Mouse (Mus musculus) C2C12 (cell line): ENCODE results near the gene Akap2. TPM values are rescaled to one million over a fixed set of nuclear protein-coding genes. Genes with fewer than 3 reads are reported as not detected.

Source experiments
- H3K27me3 ChIP-seq: one replicate; pipeline ENCODE4 v1.6.1; 2011; ENCODE audit not compliant: control insufficient read depth, insufficient read depth, insufficient read length
- H3K36me3 ChIP-seq: one replicate; pipeline ENCODE4 v1.6.1; 2011; ENCODE audit not compliant: control insufficient read depth, insufficient read depth
- H3K4me3 ChIP-seq: one replicate; pipeline ENCODE4 v1.5.1; 2011; ENCODE audit warnings: mild to moderate bottlenecking, control low read depth; ENCODE audit not compliant: poor library complexity, insufficient read depth, severe bottlenecking
- H3K79me2 ChIP-seq: one replicate; pipeline ENCODE4 v1.6.1; 2011; ENCODE audit not compliant: control insufficient read depth, insufficient read depth
- H3K79me3 ChIP-seq: one replicate; pipeline ENCODE4 v1.6.1; 2011; ENCODE audit warnings: low read depth, control low read depth
- H3ac ChIP-seq: one replicate; pipeline ENCODE3; 2011; ENCODE audit warnings: low read depth; ENCODE audit not compliant: control insufficient read depth, insufficient read length
- CEBPB ChIP-seq: IDR thresholded peaks from one replicate; pipeline ENCODE4 v1.6.1; 2011; ENCODE audit warnings: low read depth, mild to moderate bottlenecking, control low read depth, moderate library complexity
- CTCF ChIP-seq: IDR thresholded peaks from one replicate; pipeline ENCODE4 v1.5.1; 2011; ENCODE audit not compliant: control insufficient read depth, insufficient read depth, insufficient read length
- FOSL1 ChIP-seq: IDR thresholded peaks from one replicate; pipeline ENCODE4 v1.8.0; 2011; ENCODE audit warnings: mild to moderate bottlenecking, low read length; ENCODE audit not compliant: poor library complexity, insufficient read depth, severe bottlenecking
- MAX ChIP-seq: IDR thresholded peaks from one replicate; pipeline ENCODE4 v1.6.1; 2011; ENCODE audit warnings: mild to moderate bottlenecking, control low read depth
- MYOD1 ChIP-seq: IDR thresholded peaks from one replicate; pipeline ENCODE4 v1.6.1; 2011; ENCODE audit warnings: low read depth; ENCODE audit not compliant: control insufficient read depth, insufficient read length
- MYOG ChIP-seq: IDR thresholded peaks from one replicate; pipeline ENCODE4 v1.6.1; 2011; ENCODE audit not compliant: control insufficient read depth, insufficient read length; ENCODE audit errors: extremely low read depth
- USF1 ChIP-seq: IDR thresholded peaks from one replicate; pipeline ENCODE4 v1.6.1; 2011; ENCODE audit warnings: low read depth, mild to moderate bottlenecking, control low read depth, moderate library complexity
- polyA plus RNA-seq: library from polyadenylated mRNA; unstranded; fragments of >200 nt; fragmentation: generic; extraction: Trizol; gene quantifications from one replicate; pipeline ENCODE4 v1.2.1, GENCODE M21; 2012; ENCODE audit warnings: missing spikeins

The Akap2 gene
- polyA plus RNA-seq, 1 experiment = 37.0 TPM

GRCm38 (mm10) chr4:57815355-57815754 lies 97.9 kb downstream of the Akap2 start:
- Histone ChIP-seq H3K36me3 (peaks cover 15% of the 10 kb centered on the region), H3K27me3 (no peaks in the 10 kb centered on the region), H3K4me3 (no peak overlapping the region), H3ac (no peak overlapping the region), H3K79me2 (peaks cover 16% of the 10 kb centered on the region), H3K79me3 (peaks cover 5% of the 10 kb centered on the region)
- TF ChIP-seq CEBPB = no peak
- no peak for TF ChIP-seq MYOD1
- no peak for TF ChIP-seq CTCF
- TF ChIP-seq FOSL1 = no peak
- no peak for TF ChIP-seq USF1
- TF ChIP-seq MYOG = no peak
- TF ChIP-seq MAX = no peak

- Histone ChIP-seq H3K27me3 (no peaks in the 10 kb centered on the region), H3K79me3 (peaks cover 5% of the 10 kb centered on the region), H3K36me3 (peaks cover 15% of the 10 kb centered on the region), H3K79me2 (peaks cover 12% of the 10 kb centered on the region), H3K4me3 (no peak overlapping the region), H3ac (no peak overlapping the region)
- TF ChIP-seq MYOD1 (no peak), CEBPB (no peak), MAX (no peak), FOSL1 (no peak), CTCF (no peak), USF1 (no peak), MYOG (no peak)
Observed at GRCm38 (mm10) chr4:57816146-57816545, 98.7 kb downstream of the Akap2 start.

- TF ChIP-seq USF1 (no peak), MYOG (no peak), CEBPB (no peak), CTCF (no peak), MYOD1 (no peak), MAX (no peak), FOSL1 (no peak)
- Histone ChIP-seq H3ac (no peak overlapping the region), H3K27me3 (no peaks in the 10 kb centered on the region), H3K4me3 (no peak overlapping the region), H3K79me2 (peaks cover 27% of the 10 kb centered on the region), H3K36me3 (peaks cover 19% of the 10 kb centered on the region), H3K79me3 (peaks cover 6% of the 10 kb centered on the region)
Observed at GRCm38 (mm10) chr4:57820839-57821374, 103.5 kb downstream of the Akap2 start.

GRCm38 (mm10) chr4:57821556-57822356 lies 104.3 kb downstream of the Akap2 start:
- H3K4me3 ChIP-seq = no peak overlapping the region
- no peaks in the 10 kb centered on the region for H3K27me3 ChIP-seq
- TF ChIP-seq MYOD1 (no peak), FOSL1 (no peak), MYOG (no peak), USF1 (no peak), CTCF (no peak), MAX (no peak), CEBPB (no peak)
- H3ac ChIP-seq = no peak overlapping the region
- H3K79me2 ChIP-seq = peaks cover 27% of the 10 kb centered on the region
- H3K36me3 ChIP-seq = peaks cover 16% of the 10 kb centered on the region
- H3K79me3 ChIP-seq = peaks cover 6% of the 10 kb centered on the region

- TF ChIP-seq CTCF = no peak
- TF ChIP-seq MYOG = no peak
- no peak for TF ChIP-seq USF1
- TF ChIP-seq MYOD1 = no peak
- TF ChIP-seq CEBPB = no peak
- TF ChIP-seq MAX = no peak
- TF ChIP-seq FOSL1 = no peak
- peaks cover 6% of the 10 kb centered on the region for H3K79me3 ChIP-seq
- H3ac ChIP-seq = no peak overlapping the region
- peaks cover 30% of the 10 kb centered on the region for H3K79me2 ChIP-seq
- no peak overlapping the region for H3K4me3 ChIP-seq
- H3K36me3 ChIP-seq = peaks cover 11% of the 10 kb centered on the region
- no peaks in the 10 kb centered on the region for H3K27me3 ChIP-seq
Observed at GRCm38 (mm10) chr4:57822641-57823040, 105.2 kb downstream of the Akap2 start.

- peaks cover 6% of the 10 kb centered on the region for H3K79me3 ChIP-seq
- H3K27me3 ChIP-seq = no peaks in the 10 kb centered on the region
- peaks cover 30% of the 10 kb centered on the region for H3K79me2 ChIP-seq
- no peak overlapping the region for H3ac ChIP-seq
- H3K4me3 ChIP-seq = no peak overlapping the region
- peaks cover 16% of the 10 kb centered on the region for H3K36me3 ChIP-seq
- TF ChIP-seq FOSL1 = no peak
- TF ChIP-seq MYOD1 = no peak
- TF ChIP-seq USF1 = no peak
- no peak for TF ChIP-seq MYOG
- TF ChIP-seq MAX = no peak
- TF ChIP-seq CEBPB = no peak
- no peak for TF ChIP-seq CTCF
Observed at GRCm38 (mm10) chr4:57824626-57825240, 107.3 kb downstream of the Akap2 start.
